Mouse (Mus musculus) MEL (cell line): Measurements from ENCODE around the gene Rsph1. TPM values are rescaled to one million over a fixed set of nuclear protein-coding genes. Genes with fewer than 3 reads are reported as not detected.

Source experiments
- DNase-seq: peaks from one replicate; pipeline ENCODE4 v3.0.0; 2011; ENCODE audit warnings: low read depth, low spot score
- H3K27ac ChIP-seq: 2 replicates; pipeline ENCODE4 v1.5.1; 2012; ENCODE audit warnings: low read depth, mild to moderate bottlenecking, control low read depth, low read length, moderate library complexity; ENCODE audit not compliant: control insufficient read depth
- H3K27me3 ChIP-seq, 2 experiments: fragments of 150-350 bp in 1 of 2; sonication (generic) in 1 of 2; 2 replicates each; pipeline ENCODE4 v1.6.1; 2012; ENCODE audit warnings: low read length in 2 of 2, mild to moderate bottlenecking in 2 of 2, improper control_type of control experiment in 1 of 2, moderate library complexity in 1 of 2; ENCODE audit not compliant: insufficient read depth in 2 of 2, control insufficient read depth in 1 of 2
- H3K36me3 ChIP-seq, 2 experiments: 2 replicates each; pipeline ENCODE4 v1.6.1; 2012 to 2014; ENCODE audit warnings: low read length in 2 of 2, improper control_type of control experiment in 1 of 2, inconsistent platforms in 1 of 2, mild to moderate bottlenecking in 1 of 2; ENCODE audit not compliant: insufficient read depth in 2 of 2, control insufficient read depth in 1 of 2
- H3K4me1 ChIP-seq, 2 experiments: fragments of 150-350 bp in 1 of 2; sonication (generic) in 1 of 2; 2 replicates each; pipeline ENCODE4 v1.6.1; 2012; ENCODE audit warnings: low read length in 2 of 2, improper control_type of control experiment in 1 of 2, mild to moderate bottlenecking in 1 of 2; ENCODE audit not compliant: insufficient read depth in 2 of 2, control insufficient read depth in 1 of 2
- H3K4me3 ChIP-seq, 2 experiments: fragments of 150-350 bp in 1 of 2; sonication (generic) in 1 of 2; 2 replicates each; pipeline ENCODE4 v1.5.1; 2012; ENCODE audit warnings: low read depth in 2 of 2, low read length in 2 of 2, mild to moderate bottlenecking in 2 of 2, moderate library complexity in 2 of 2, control low read depth in 1 of 2, improper control_type of control experiment in 1 of 2; ENCODE audit not compliant: control insufficient read depth in 1 of 2, insufficient read depth in 1 of 2
- H3K79me2 ChIP-seq: 2 replicates; pipeline ENCODE4 v1.6.1; 2012; ENCODE audit warnings: mild to moderate bottlenecking, low read length, moderate library complexity; ENCODE audit not compliant: control insufficient read depth, poor library complexity, insufficient read depth
- H3K9ac ChIP-seq: 2 replicates; pipeline ENCODE4 v1.6.1; 2012; ENCODE audit warnings: low read depth, mild to moderate bottlenecking, control low read depth, low read length, moderate library complexity; ENCODE audit not compliant: control insufficient read depth, poor library complexity, severe bottlenecking
- H3K9me3 ChIP-seq: fragments of 150-350 bp; sonication (generic); replicated peaks from 2 replicates; pipeline ENCODE4 v1.6.1; 2012; ENCODE audit warnings: mild to moderate bottlenecking, low read length, improper control_type of control experiment, moderate library complexity; ENCODE audit not compliant: insufficient read depth
- CTCF ChIP-seq, 3 experiments: IDR thresholded peaks in 2 of 3; conservative IDR thresholded peaks in 1 of 3; 2 replicates each; pipeline ENCODE4 v1.5.1; 2011 to 2012; ENCODE audit warnings: low read length in 3 of 3, low read depth in 2 of 3, mild to moderate bottlenecking in 2 of 3, improper control_type of control experiment in 1 of 3, inconsistent platforms in 1 of 3, mixed read lengths in 1 of 3, moderate library complexity in 1 of 3; ENCODE audit not compliant: control insufficient read depth in 1 of 3, insufficient read depth in 1 of 3, poor library complexity in 1 of 3, severe bottlenecking in 1 of 3
- ETS1 ChIP-seq: IDR thresholded peaks from 2 replicates; pipeline ENCODE4 v1.6.1; 2012; ENCODE audit warnings: low read depth, mild to moderate bottlenecking, inconsistent platforms, low read length, improper control_type of control experiment, moderate library complexity
- GABPA ChIP-seq: IDR thresholded peaks from 2 replicates; pipeline ENCODE4 v1.6.1; 2012; ENCODE audit warnings: low read depth, mild to moderate bottlenecking, inconsistent platforms, low read length, improper control_type of control experiment, moderate library complexity
- GATA1 ChIP-seq: IDR thresholded peaks from 2 replicates; pipeline ENCODE4 v1.6.1; 2011; ENCODE audit warnings: low read depth, low read length, improper control_type of control experiment
- MAX ChIP-seq: IDR thresholded peaks from 2 replicates; pipeline ENCODE4 v1.6.1; 2011; ENCODE audit warnings: low read length, improper control_type of control experiment
- MAZ ChIP-seq: IDR thresholded peaks from 2 replicates; pipeline ENCODE4 v1.6.1; 2012; ENCODE audit warnings: low read depth, mild to moderate bottlenecking, inconsistent platforms, low read length, improper control_type of control experiment
- MEF2A ChIP-seq: IDR thresholded peaks from 2 replicates; pipeline ENCODE4 v1.6.1; 2014; ENCODE audit warnings: low read depth, mild to moderate bottlenecking, inconsistent platforms, low read length, improper control_type of control experiment; ENCODE audit not compliant: poor library complexity, insufficient replicate concordance, severe bottlenecking; ENCODE audit errors: extremely low read depth
- MYC ChIP-seq: IDR thresholded peaks from 2 replicates; pipeline ENCODE4 v1.6.1; 2011; ENCODE audit warnings: low read depth, mild to moderate bottlenecking, low read length, improper control_type of control experiment, moderate library complexity
- NELFE ChIP-seq: IDR thresholded peaks from 2 replicates; pipeline ENCODE4 v1.6.1; 2011; ENCODE audit warnings: low read depth, low read length, improper control_type of control experiment
- NRF1 ChIP-seq: IDR thresholded peaks from 2 replicates; pipeline ENCODE4 v1.6.1; 2014; ENCODE audit warnings: low read depth, mild to moderate bottlenecking, inconsistent platforms, low read length, improper control_type of control experiment, moderate library complexity; ENCODE audit not compliant: poor library complexity, insufficient read depth, severe bottlenecking
- POLR2A ChIP-seq, 2 experiments: IDR thresholded peaks; 2 replicates each; pipeline ENCODE4 v1.6.1; 2011 to 2012; ENCODE audit warnings: low read length in 2 of 2, mild to moderate bottlenecking in 2 of 2, control low read depth in 1 of 2, improper control_type of control experiment in 1 of 2, low read depth in 1 of 2, moderate library complexity in 1 of 2; ENCODE audit not compliant: control insufficient read depth in 1 of 2, insufficient read depth in 1 of 2, poor library complexity in 1 of 2
- POLR2AphosphoS2 ChIP-seq: IDR thresholded peaks from 2 replicates; pipeline ENCODE4 v1.6.1; 2011; ENCODE audit warnings: low read length, improper control_type of control experiment
- POLR2AphosphoS5 ChIP-seq: IDR thresholded peaks from 2 replicates; pipeline ENCODE4 v1.6.1; 2012; ENCODE audit warnings: low read depth, borderline replicate concordance, mild to moderate bottlenecking, inconsistent platforms, low read length, moderate library complexity, mixed read lengths
- RCOR1 ChIP-seq: IDR thresholded peaks from 2 replicates; pipeline ENCODE4 v1.6.1; 2012; ENCODE audit warnings: low read depth, mild to moderate bottlenecking, inconsistent platforms, low read length, improper control_type of control experiment
- SMC3 ChIP-seq: IDR thresholded peaks from 2 replicates; pipeline ENCODE4 v1.6.1; 2011; ENCODE audit warnings: low read depth, low read length, improper control_type of control experiment
- TCF12 ChIP-seq: IDR thresholded peaks from 2 replicates; pipeline ENCODE4 v1.6.1; 2014; ENCODE audit warnings: low read depth, mild to moderate bottlenecking, inconsistent platforms, low read length, improper control_type of control experiment, moderate library complexity
- USF1 ChIP-seq: IDR thresholded peaks from 2 replicates; pipeline ENCODE4 v1.6.1; 2014; ENCODE audit warnings: low read depth, mild to moderate bottlenecking, inconsistent platforms, low read length, improper control_type of control experiment, moderate library complexity
- polyA plus RNA-seq, 2 experiments: library from polyadenylated mRNA; stranded (reverse) in 1 of 2; unstranded in 1 of 2; fragments of >175 nt in 1 of 2; fragments of >200 nt in 1 of 2; gene quantifications; 2 replicates each; pipeline versions ENCODE4 v1.2.1 to v1.2.4; 2012; ENCODE audit warnings: low replicate concordance in 2 of 2, low read depth in 1 of 2; ENCODE audit not compliant: insufficient read length in 2 of 2, insufficient read depth in 1 of 2, missing spikeins in 1 of 2
- total RNA-seq: library from RNA; depleted of rRNA; stranded (reverse); fragments of 300-350 nt; gene quantifications from 2 replicates; pipeline ENCODE4 v1.2.3, GENCODE M21; 2012

Rsph1 gene
- total and polyA plus RNA-seq, 3 experiments, result 1.3 to 3.6 TPM; not detected in 1

- no peaks in the 10 kb centered on the region for H3K9me3 ChIP-seq
- no peaks in the 10 kb centered on the region; a peak in 1 of 4 replicates for H3K27me3 ChIP-seq
- peak within 1 kb of the TSS; percentile 60 for H3K27ac ChIP-seq
- peaks cover 4 to 22% of the 10 kb centered on the region in 2 experiments; a peak in 3 of 4 replicates for H3K4me1 ChIP-seq
- H3K79me2 ChIP-seq, result no peaks in the 10 kb centered on the region; the same call in 1 of the 2 replicates
- TF ChIP-seq NELFE, result no peak
- TF ChIP-seq USF1, result 0 out of 2 replicates have a peak, but pooled peaks have one; percentile 38
- H3K4me3 ChIP-seq, result peak within 1 kb of the TSS; percentile 82 to 95
- H3K36me3 ChIP-seq, result peaks cover 0 to 7% of the 10 kb centered on the region in 2 experiments; a peak in 2 of 4 replicates
- DNase-seq, result no peak
- H3K9ac ChIP-seq, result peak within 1 kb of the TSS; percentile 85
These were observed 9.3 kb upstream of the Rsph1 start, which contains the start of gene Slc37a1 for GRCm38 (mm10) chr17:31286492-31286891. TSS of gene Slc37a1 (plus strand) at chr17:31286792.

GRCm38 (mm10) chr17:31285867-31286266 is 8.7 kb upstream of the Rsph1 start:
- Histone ChIP-seq H3K4me3 (no peak overlapping the region), H3K27ac (no peak overlapping the region), H3K79me2 (no peaks in the 10 kb centered on the region; the same call in 1 of the 2 replicates), H3K9ac (no peak overlapping the region)
- TF ChIP-seq ETS1 (no peak), MAZ (no peak), SMC3 (no peak), POLR2AphosphoS2 (no peak), NRF1 (no peak), POLR2AphosphoS5 (no peak), CTCF (IDR thresholded peaks at IDR 0.05 in 2 of 3, conservative IDR thresholded peaks at IDR 0.05 in 1 of 3; ENCODE audit: control insufficient read depth in 1 of 3, insufficient read depth in 1 of 3, low read depth in 2 of 3, low read length in 3 of 3, poor library complexity in 1 of 3, severe bottlenecking in 1 of 3) (no peak), RCOR1 (no peak), GATA1 (no peak), POLR2A (IDR thresholded peaks at IDR 0.05; ENCODE audit: control insufficient read depth in 1 of 2, insufficient read depth in 1 of 2, low read depth in 1 of 2, low read length in 2 of 2, poor library complexity in 1 of 2) (no peak), TCF12 (no peak), GABPA (no peak), MEF2A (no peak), MYC (no peak), MAX (no peak)
- TF ChIP-seq, all 39 proteins: peak for 0
- Histone ChIP-seq H3K36me3 (peaks cover 0 to 6% of the 10 kb centered on the region in 2 experiments; a peak in 2 of 4 replicates), H3K9me3 (no peaks in the 10 kb centered on the region), H3K27me3 (no peaks in the 10 kb centered on the region; a peak in 1 of 4 replicates), H3K4me1 (peaks cover 4 to 20% of the 10 kb centered on the region in 2 experiments; a peak in 3 of 4 replicates)
- no peak for DNase-seq
